Mouse (Mus musculus) activated CD4-positive, CD25-positive, alpha-beta regulatory T cell, adult 4 months (primary cell): ENCODE results near the gene Gm30302. TPM values are rescaled to one million over a fixed set of nuclear protein-coding genes. Genes with fewer than 3 reads are reported as not detected.
"Not testable (repeated sequence)": the region's sequence is repeated elsewhere in the genome, so short reads cannot be mapped to it uniquely, and the experiment has no call there.

Source experiments
- ATAC-seq: one replicate; pipeline ENCODE4 v1.8.0; 2017
- polyA plus RNA-seq, 2 experiments: library from polyadenylated mRNA; unstranded; fragments of 100-300 nt; shearing (Covaris generic); gene quantifications; one replicate each; pipeline ENCODE4 v1.2.1; 2017

The Gm30302 gene
- polyA plus RNA-seq = not detected

GRCm38 (mm10) chr13:49798901-49799300, at the start of gene Gm30302:
Gene Gm30302 (minus strand): TSS chr13:49799001.
- ATAC-seq = no peak

GRCm38 (mm10) chr13:49846751-49847150, 48.0 kb upstream of the Gm30302 start:
- no peak for ATAC-seq

- ATAC-seq = no peak
Measured at GRCm38 (mm10) chr13:49846141-49846540, 47.3 kb upstream of the Gm30302 start.

GRCm38 (mm10) chr13:49845663-49846062, 46.9 kb upstream of the Gm30302 start:
- ATAC-seq = no peak

- no peak for ATAC-seq
Measured at GRCm38 (mm10) chr13:49844071-49844470, 45.3 kb upstream of the Gm30302 start.

- no peak for ATAC-seq
Measured at GRCm38 (mm10) chr13:49841186-49841585, 42.4 kb upstream of the Gm30302 start.

- no peak for ATAC-seq
Measured at GRCm38 (mm10) chr13:49830355-49830754, 31.6 kb upstream of the Gm30302 start.

GRCm38 (mm10) chr13:49825300-49825699, 26.5 kb upstream of the Gm30302 start:
- no peak for ATAC-seq

- no peak for ATAC-seq
Measured at GRCm38 (mm10) chr13:49814958-49815357, 16.2 kb upstream of the Gm30302 start.

- no peak for ATAC-seq
Measured at GRCm38 (mm10) chr13:49814420-49814819, 15.6 kb upstream of the Gm30302 start.

- ATAC-seq = no peak
Measured at GRCm38 (mm10) chr13:49807146-49807545, 8.3 kb upstream of the Gm30302 start.

- ATAC-seq = no peak
Measured at GRCm38 (mm10) chr13:49788563-49789393, 10.0 kb downstream of the Gm30302 start.

- no peak for ATAC-seq
Measured at GRCm38 (mm10) chr13:49783899-49784298, 14.9 kb downstream of the Gm30302 start.

- ATAC-seq = not testable (repeated sequence)
Measured at GRCm38 (mm10) chr13:49771536-49771935, 27.3 kb downstream of the Gm30302 start.

- no peak for ATAC-seq
Measured at GRCm38 (mm10) chr13:49769111-49769510, 29.7 kb downstream of the Gm30302 start.

GRCm38 (mm10) chr13:49768048-49768447, 30.8 kb downstream of the Gm30302 start:
- ATAC-seq = no peak

- ATAC-seq = no peak
Measured at GRCm38 (mm10) chr13:49766269-49766668, 32.5 kb downstream of the Gm30302 start.

- ATAC-seq = no peak
Measured at GRCm38 (mm10) chr13:49765306-49765705, 33.5 kb downstream of the Gm30302 start.

- ATAC-seq = no peak
Measured at GRCm38 (mm10) chr13:49762208-49762607, 36.6 kb downstream of the Gm30302 start.

GRCm38 (mm10) chr13:49760675-49761074, 38.1 kb downstream of the Gm30302 start:
- ATAC-seq = no peak

GRCm38 (mm10) chr13:49757966-49758365, 40.8 kb downstream of the Gm30302 start:
- no peak for ATAC-seq

GRCm38 (mm10) chr13:49756591-49756990, 42.2 kb downstream of the Gm30302 start:
- no peak for ATAC-seq

- no peak for ATAC-seq
Measured at GRCm38 (mm10) chr13:49741285-49742040, 57.3 kb downstream of the Gm30302 start.

- ATAC-seq = no peak
Measured at GRCm38 (mm10) chr13:49738011-49738410, 60.8 kb downstream of the Gm30302 start.
